Mouse (Mus musculus): ENCODE results near the gene Gtpbp2.

- TF ChIP-seq CTCF (IDR thresholded peaks at IDR 0.05; ENCODE audit: low read depth, low read length) = no peak
- TF ChIP-seq POLR2A (IDR thresholded peaks at IDR 0.05; ENCODE audit: extremely low read depth, insufficient read depth, low read length) = no peak
Observed at GRCm38 (mm10) chr17:46157131-46157530, 3.7 kb upstream of the Gtpbp2 start.

Data from liver, adult 2 months (tissue).